Mouse (Mus musculus): ENCODE measurements around the gene Ggcx. TPM values are rescaled to one million over a fixed set of nuclear protein-coding genes. Genes with fewer than 3 reads are reported as not detected.

The Ggcx gene
- polyA plus RNA-seq, 1 experiment from 2014 or later: 17.0 TPM

DNA sequence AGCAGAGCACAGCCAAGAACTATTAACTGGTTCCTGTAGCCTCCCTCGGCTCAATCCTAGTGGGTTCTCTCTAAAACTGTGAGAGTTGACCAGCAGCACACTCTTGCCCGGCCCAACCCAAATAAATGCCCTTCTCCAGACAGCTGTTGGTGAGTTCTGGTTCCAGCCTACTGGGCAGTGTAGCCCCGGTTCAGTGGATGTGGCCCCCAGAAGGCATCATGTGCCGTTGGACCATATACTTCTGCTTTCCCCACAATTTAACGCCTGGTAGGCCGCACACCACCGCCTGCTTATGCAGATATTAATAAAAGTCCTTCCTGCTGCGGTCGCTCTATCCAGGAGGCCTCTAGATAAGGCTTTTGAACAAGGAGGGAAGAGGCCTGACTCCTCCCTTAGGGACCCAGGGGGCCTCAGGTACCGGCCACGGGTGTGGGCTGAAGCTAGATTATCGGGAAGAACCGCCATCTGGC is 24.6 kb upstream of the Ggcx start:
- Histone ChIP-seq H3K4me1 (replicated peaks) (peaks cover 10% of the 10 kb centered on the region; the same call in 1 of the 2 replicates), H3K36me3 (no peaks in the 10 kb centered on the region), H3K27me3 (peaks cover 18% of the 10 kb centered on the region), H3K27ac (replicated peaks) (0 out of 2 replicates have a peak overlapping the region, but pooled peaks have one; percentile 58), H3K4me2 (peak overlapping the region; percentile 56), H3K9me3 (no peaks in the 10 kb centered on the region), H3K4me3 (peak overlapping the region; percentile 34), H3K9ac (no peak overlapping the region)
- 0 out of 2 replicates have a peak, but pooled peaks have one; percentile 30 for ATAC-seq (ENCODE audit: low FRiP score, low read depth)
- WGBS: 35% methylated on average over 13 of the region's 13 CpGs

DNA sequence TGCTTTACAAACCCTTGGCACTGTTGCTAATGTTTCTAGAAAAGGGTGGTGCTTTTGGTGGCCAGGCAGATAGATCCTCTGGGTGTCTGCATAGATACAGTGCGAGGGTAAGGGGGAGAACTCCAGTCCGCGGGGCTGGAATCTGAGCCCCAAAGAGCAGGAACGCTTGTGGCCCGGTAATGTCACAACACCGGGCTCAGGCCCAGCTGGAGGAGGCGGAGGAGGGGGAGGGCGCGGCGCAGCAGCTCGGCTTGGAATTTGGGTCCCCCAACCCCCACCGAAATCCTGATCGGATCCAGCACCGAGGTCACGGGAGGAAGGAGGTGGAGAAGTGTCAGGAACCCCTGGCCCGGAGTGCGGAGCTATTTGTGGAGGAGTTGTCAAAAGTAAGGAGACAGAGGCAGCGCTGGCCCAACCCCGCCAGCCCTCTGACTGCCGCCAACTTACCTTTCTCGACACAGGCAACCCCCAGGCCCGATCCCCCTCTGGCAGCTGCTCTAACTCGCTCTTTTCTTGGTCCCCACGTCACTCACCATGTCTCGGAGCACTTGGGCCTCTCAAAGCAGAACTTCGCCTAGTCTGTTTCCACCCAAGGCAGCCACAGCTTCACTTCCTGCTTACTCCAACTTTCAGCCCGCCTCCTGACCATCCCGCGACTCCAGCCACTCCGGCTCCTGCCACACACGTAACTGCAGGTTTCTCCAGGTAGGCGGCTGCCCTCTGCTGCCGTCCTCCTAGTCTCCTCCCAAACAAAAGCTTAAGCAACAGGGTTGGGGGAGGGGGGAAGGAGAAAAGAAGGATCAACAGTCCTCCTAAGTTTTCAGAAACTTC is 24.0 kb upstream of the Ggcx start, which contains the start of gene Vamp8:
Gene Vamp8, minus strand, starts transcription at position 763 of the 831 bp plus-strand sequence.
- H3K36me3 ChIP-seq: no peaks in the 10 kb centered on the region
- peaks cover 10% of the 10 kb centered on the region; the same call in 1 of the 2 replicates for H3K4me1 ChIP-seq (replicated peaks)
- H3K9ac ChIP-seq: peak within 1 kb of the TSS; percentile 14; the same call in 1 of the 2 replicates
- ATAC-seq (ENCODE audit: low FRiP score, low read depth): peak; percentile 66; the same call in 1 of the 2 replicates
- no peaks in the 10 kb centered on the region for H3K9me3 ChIP-seq
- WGBS: 2% methylated on average over 33 of the region's 33 CpGs
- peak within 1 kb of the TSS; percentile 56 for H3K4me2 ChIP-seq
- peaks cover 18% of the 10 kb centered on the region for H3K27me3 ChIP-seq
- peak within 1 kb of the TSS; percentile 58 for H3K27ac ChIP-seq (replicated peaks)
- peak within 1 kb of the TSS; percentile 34 for H3K4me3 ChIP-seq

DNA sequence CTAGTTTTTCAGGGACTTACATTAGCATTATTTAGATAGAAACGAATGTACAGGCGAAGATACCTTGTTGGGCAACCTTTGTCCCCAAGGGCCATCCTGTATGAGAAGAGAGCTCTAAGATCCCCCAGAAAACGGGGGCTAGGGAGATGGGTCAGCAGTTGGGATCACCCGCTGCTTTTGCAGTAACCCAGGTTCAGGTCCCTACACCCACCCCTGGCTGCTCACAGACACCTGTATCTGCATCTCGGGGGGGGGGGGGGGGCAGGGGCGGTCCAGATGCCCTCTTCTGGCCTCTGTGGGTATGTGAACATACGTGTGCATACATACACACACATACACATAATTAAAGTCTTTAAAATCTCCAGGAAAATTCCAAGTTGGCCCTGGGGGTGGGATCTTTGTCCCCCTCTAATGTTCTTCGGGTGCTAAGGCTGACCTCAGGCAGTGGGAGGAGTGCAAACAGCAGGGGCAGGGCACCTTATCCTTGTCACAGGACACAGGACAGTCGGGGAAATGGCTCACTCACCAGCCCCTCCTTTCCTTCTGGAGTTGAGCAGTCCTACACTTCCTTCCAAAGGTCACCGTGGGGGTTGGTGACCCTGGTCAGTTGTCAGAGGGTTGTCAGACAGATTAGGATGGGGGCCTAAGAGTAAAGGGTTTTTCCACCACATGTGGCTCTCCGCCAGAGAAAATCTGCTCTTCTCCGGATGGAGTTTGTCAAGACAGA is 23.1 kb upstream of the Ggcx start:
- H3K4me1 ChIP-seq (replicated peaks): peaks cover 10% of the 10 kb centered on the region; the same call in 1 of the 2 replicates
- peak overlapping the region; percentile 34; the same call in 1 of the 2 replicates for H3K4me3 ChIP-seq
- H3K4me2 ChIP-seq: peak overlapping the region; percentile 56
- H3K9me3 ChIP-seq: no peaks in the 10 kb centered on the region
- 0 out of 2 replicates have a peak overlapping the region, but pooled peaks have one; percentile 14 for H3K9ac ChIP-seq
- no peaks in the 10 kb centered on the region for H3K36me3 ChIP-seq
- no peak overlapping the region for H3K27ac ChIP-seq (replicated peaks)
- H3K27me3 ChIP-seq: peaks cover 18% of the 10 kb centered on the region
- ATAC-seq (ENCODE audit: low FRiP score, low read depth): no peak
- 19% methylated on average over 12 of the region's 12 CpGs for WGBS

DNA sequence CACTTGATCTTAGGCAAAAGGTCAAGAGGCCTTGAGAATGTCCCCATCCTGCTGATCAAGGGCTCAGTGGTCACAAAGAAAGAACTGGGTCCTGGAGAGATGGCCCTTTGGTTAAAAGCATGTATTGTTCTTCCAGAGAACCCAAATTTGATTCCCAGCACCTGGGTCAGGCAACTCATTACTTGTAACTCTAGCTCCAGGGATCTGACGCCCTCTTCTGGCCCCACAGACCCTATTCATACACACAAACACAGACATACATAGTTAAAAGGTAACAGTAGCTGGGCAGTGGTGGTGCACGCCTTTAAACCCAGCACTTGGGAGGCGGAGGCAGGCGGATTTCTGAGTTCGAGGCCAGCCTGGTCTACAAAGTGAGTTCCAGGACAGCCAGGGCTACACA is 21.8 kb upstream of the Ggcx start:
- Histone ChIP-seq H3K27me3 (peaks cover 18% of the 10 kb centered on the region), H3K4me1 (replicated peaks) (peaks cover 10% of the 10 kb centered on the region; the same call in 1 of the 2 replicates), H3K4me2 (no peak overlapping the region), H3K9me3 (no peaks in the 10 kb centered on the region), H3K9ac (no peak overlapping the region), H3K36me3 (no peaks in the 10 kb centered on the region), H3K27ac (replicated peaks) (no peak overlapping the region), H3K4me3 (no peak overlapping the region)
- ATAC-seq (ENCODE audit: low FRiP score, low read depth): no peak
- 86% methylated on average over 5 of the region's 5 CpGs for WGBS

DNA sequence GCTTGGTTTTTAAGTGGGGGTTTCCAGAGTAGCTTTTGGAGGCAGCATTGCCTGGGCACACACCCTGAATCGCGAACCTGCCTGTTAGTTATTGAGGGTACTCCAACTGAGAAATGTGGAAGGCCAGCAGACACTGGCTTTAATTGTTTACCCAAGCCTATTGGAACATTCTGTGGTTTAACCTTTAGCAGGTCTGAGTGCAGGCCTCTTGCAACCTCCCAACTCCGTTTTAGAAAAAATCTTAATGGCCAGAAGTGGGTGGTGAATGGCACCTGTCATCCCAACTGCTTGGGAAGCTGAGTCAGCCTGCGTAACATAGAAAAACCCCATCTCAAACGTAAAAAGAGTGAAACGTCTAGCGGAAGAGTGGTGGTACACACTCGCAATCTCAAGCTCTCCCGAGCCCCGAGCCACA is 17.3 kb upstream of the Ggcx start:
- H3K36me3 ChIP-seq: no peaks in the 10 kb centered on the region
- H3K27me3 ChIP-seq: no peaks in the 10 kb centered on the region
- no peak overlapping the region for H3K9ac ChIP-seq
- no peaks in the 10 kb centered on the region for H3K9me3 ChIP-seq
- ATAC-seq (ENCODE audit: low FRiP score, low read depth): no peak
- 83% methylated on average over 10 of the region's 10 CpGs for WGBS
- H3K4me2 ChIP-seq: no peak overlapping the region
- no peaks in the 10 kb centered on the region for H3K4me1 ChIP-seq (replicated peaks)
- no peak overlapping the region for H3K27ac ChIP-seq (replicated peaks)
- H3K4me3 ChIP-seq: no peak overlapping the region

DNA sequence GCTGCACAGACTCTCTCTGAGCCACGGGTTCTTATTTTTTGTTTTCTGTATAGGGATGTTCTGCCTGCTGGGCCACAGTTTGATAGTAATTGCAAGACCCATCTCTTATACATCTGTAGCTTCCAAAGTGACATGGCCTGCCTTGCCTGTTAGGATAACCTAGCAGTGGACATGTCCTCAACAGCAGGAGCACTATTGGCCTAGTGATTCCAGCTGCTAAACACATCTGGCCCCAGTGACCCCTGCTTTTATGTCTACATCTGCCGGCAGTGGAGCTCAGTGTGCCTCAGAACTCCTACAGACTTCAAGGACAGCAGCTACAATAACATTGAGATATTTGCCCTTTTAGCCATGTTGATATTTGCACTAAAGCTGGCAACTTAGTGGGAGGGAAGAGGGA is 14.1 kb upstream of the Ggcx start:
- Histone ChIP-seq H3K4me1 (replicated peaks) (no peaks in the 10 kb centered on the region), H3K9me3 (no peaks in the 10 kb centered on the region), H3K36me3 (no peaks in the 10 kb centered on the region), H3K4me3 (no peak overlapping the region), H3K9ac (no peak overlapping the region), H3K27me3 (no peaks in the 10 kb centered on the region), H3K27ac (replicated peaks) (no peak overlapping the region), H3K4me2 (no peak overlapping the region)
- 51% methylated on average over 2 of the region's 2 CpGs for WGBS
- no peak for ATAC-seq (ENCODE audit: low FRiP score, low read depth)

DNA sequence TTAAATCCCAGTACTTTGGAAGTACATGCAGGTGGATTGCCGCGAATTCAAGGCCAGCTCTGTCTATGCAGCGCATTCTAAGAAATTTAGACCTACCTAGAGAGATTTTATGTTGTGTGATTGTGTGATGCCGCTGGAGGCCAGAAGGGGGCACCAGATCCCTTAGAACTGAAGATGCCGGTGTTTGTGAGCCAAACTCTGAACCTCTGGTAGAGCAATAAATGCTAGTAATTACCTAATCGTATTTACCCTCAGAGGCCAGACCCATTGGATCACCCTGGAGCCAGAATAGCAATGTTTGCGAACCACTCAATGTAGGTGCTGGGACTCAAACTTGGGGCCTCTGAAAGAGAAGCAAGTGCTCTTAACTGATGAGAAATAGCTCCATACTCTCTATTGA is 12.2 kb upstream of the Ggcx start:
- no peak overlapping the region for H3K9ac ChIP-seq
- 23% methylated on average over 7 of the region's 7 CpGs for WGBS
- no peak overlapping the region for H3K27ac ChIP-seq (replicated peaks)
- no peaks in the 10 kb centered on the region for H3K4me1 ChIP-seq (replicated peaks)
- no peak overlapping the region for H3K4me2 ChIP-seq
- no peak for ATAC-seq (ENCODE audit: low FRiP score, low read depth)
- no peak overlapping the region for H3K4me3 ChIP-seq
- H3K36me3 ChIP-seq: no peaks in the 10 kb centered on the region
- no peaks in the 10 kb centered on the region for H3K9me3 ChIP-seq
- no peaks in the 10 kb centered on the region for H3K27me3 ChIP-seq

DNA sequence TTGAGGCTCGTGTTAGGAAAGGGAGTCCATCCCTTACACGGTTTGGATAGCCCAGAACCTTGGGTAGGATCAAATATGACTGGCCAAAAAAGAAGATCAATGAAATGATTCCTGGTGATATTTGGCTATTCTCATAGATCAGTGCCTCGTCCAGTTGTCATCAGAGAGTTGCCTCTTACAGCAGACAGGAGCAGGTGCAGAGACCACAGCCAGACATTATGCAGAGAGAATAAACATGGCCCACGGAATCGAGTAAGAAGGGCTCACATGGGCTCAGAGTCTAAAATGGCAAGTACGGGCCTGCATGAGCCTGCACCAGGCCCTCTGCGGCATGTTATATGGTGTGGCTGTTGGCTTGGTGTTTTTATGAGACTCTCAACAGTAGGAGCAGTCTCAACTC is 8.8 kb upstream of the Ggcx start:
- no peaks in the 10 kb centered on the region for H3K27me3 ChIP-seq
- H3K27ac ChIP-seq (replicated peaks): no peak overlapping the region
- H3K4me2 ChIP-seq: no peak overlapping the region
- no peak overlapping the region for H3K9ac ChIP-seq
- H3K4me3 ChIP-seq: no peak overlapping the region
- no peak for ATAC-seq (ENCODE audit: low FRiP score, low read depth)
- no peaks in the 10 kb centered on the region for H3K36me3 ChIP-seq
- H3K9me3 ChIP-seq: no peaks in the 10 kb centered on the region
- 86% methylated on average over 7 of the region's 7 CpGs for WGBS
- no peaks in the 10 kb centered on the region for H3K4me1 ChIP-seq (replicated peaks)

DNA sequence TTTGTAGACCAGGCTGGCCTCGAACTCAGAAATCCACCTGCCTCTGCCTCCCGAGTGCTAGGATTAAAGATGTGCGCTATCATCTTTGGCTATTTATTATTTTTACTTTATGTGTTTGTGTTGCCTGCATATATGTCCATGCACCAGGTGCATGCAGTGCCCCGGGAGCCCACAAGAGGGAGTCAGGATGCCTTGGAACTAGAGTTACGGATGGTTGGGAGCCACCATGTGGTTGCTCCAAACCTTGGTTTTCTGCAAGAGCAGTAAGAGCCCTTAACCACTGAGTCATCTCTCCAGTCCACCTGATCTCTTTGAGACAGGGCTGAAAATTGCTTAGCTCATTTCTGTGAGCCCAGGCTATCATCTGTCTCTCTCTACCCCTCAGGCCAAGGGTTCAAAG is 7.0 kb upstream of the Ggcx start:
- 1% methylated on average over 5 of the region's 5 CpGs for WGBS
- H3K9ac ChIP-seq: no peak overlapping the region
- H3K27ac ChIP-seq (replicated peaks): no peak overlapping the region
- H3K4me2 ChIP-seq: no peak overlapping the region
- no peaks in the 10 kb centered on the region for H3K27me3 ChIP-seq
- H3K9me3 ChIP-seq: no peaks in the 10 kb centered on the region
- H3K4me1 ChIP-seq (replicated peaks): no peaks in the 10 kb centered on the region
- peak; percentile 51; the same call in 1 of the 2 replicates for ATAC-seq (ENCODE audit: low FRiP score, low read depth)
- H3K4me3 ChIP-seq: no peak overlapping the region
- H3K36me3 ChIP-seq: no peaks in the 10 kb centered on the region

DNA sequence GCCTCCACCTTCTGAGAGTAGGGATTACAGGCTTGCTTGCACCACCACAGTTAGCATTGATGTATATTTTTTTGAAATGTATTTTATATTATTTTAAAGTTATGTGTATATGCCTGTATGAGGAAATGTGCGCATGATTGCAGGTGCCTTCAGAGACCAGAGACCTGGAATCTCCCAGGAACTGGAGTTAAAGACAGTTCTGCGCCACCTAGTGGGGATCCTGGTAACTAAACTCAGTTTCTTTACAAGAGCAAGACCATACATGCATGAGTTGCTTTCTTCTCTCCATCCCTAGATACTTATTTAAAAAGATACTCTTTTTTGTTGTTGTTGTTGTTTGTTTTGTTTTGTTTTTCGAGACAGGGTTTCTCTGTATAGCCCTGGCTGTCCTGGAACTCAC is 4.5 kb upstream of the Ggcx start:
- Histone ChIP-seq H3K4me2 (no peak overlapping the region), H3K27me3 (no peaks in the 10 kb centered on the region), H3K36me3 (no peaks in the 10 kb centered on the region), H3K4me1 (replicated peaks) (peaks cover 6% of the 10 kb centered on the region; the same call in 1 of the 2 replicates), H3K4me3 (no peak overlapping the region), H3K27ac (replicated peaks) (no peak overlapping the region), H3K9me3 (no peaks in the 10 kb centered on the region), H3K9ac (no peak overlapping the region)
- WGBS: 22% methylated on average over 3 of the region's 3 CpGs
- no peak for ATAC-seq (ENCODE audit: low FRiP score, low read depth)

DNA sequence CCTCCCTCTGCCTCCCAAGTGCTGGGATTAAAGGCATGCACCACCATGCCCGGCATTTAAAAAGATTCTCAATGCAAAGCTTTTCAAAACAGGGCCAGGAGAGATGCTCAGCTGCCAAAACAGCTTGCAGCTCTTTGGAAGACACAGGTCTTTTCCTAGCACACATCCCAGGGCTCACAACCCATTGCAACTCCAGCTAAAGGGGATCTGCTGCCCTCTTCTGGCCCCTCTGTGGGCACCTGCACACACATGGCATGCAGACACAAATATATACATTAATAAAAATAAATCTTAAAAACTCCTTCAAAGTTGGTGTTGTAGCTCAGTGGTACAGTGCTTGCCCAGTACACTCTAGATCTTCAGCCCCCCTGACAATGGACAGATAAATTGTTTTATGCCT is 4.1 kb upstream of the Ggcx start:
- H3K4me3 ChIP-seq: no peak overlapping the region
- 31% methylated on average over 1 of the region's 1 CpGs for WGBS
- peaks cover 10% of the 10 kb centered on the region for H3K4me1 ChIP-seq (replicated peaks)
- H3K36me3 ChIP-seq: no peaks in the 10 kb centered on the region
- no peaks in the 10 kb centered on the region for H3K9me3 ChIP-seq
- ATAC-seq (ENCODE audit: low FRiP score, low read depth): no peak
- H3K27me3 ChIP-seq: no peaks in the 10 kb centered on the region
- no peak overlapping the region for H3K27ac ChIP-seq (replicated peaks)
- no peak overlapping the region for H3K4me2 ChIP-seq
- no peak overlapping the region for H3K9ac ChIP-seq

DNA sequence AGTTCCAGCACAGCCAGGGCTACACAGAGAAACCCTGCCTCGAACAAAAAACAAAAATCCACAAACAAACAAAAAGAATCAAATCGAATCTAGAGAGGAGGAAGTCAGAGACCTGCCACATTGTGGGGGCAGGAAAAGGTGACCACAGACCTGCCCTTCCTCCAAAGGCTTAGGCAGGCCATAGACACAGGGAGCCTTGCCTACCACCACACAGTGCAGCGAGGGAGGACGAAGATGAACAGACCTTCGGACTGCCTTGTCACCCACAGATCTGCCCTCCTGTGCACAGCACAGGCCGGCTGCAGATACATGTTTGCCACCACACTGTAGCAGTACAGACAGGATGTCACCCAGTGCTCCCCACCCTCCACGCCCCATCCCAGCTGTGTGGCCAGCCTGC is 3.6 kb upstream of the Ggcx start:
- H3K4me2 ChIP-seq: no peak overlapping the region
- H3K27ac ChIP-seq (replicated peaks): no peak overlapping the region
- H3K9ac ChIP-seq: no peak overlapping the region
- H3K4me3 ChIP-seq: no peak overlapping the region
- H3K36me3 ChIP-seq: no peaks in the 10 kb centered on the region
- H3K9me3 ChIP-seq: no peaks in the 10 kb centered on the region
- H3K4me1 ChIP-seq (replicated peaks): peaks cover 15% of the 10 kb centered on the region
- H3K27me3 ChIP-seq: no peaks in the 10 kb centered on the region
- ATAC-seq (ENCODE audit: low FRiP score, low read depth): no peak
- 91% methylated on average over 7 of the region's 7 CpGs for WGBS
